Mouse (Mus musculus) heart, adult 2 months (tissue): ENCODE measurements around the gene Etfa.

Source experiments
- CTCF ChIP-seq: fragments of 200-600 bp; IDR thresholded peaks from 2 replicates; pipeline ENCODE4 v1.8.1; 2022; ENCODE audit warnings: antibody characterized with exemption, mild to moderate bottlenecking, moderate library complexity
- EP300 ChIP-seq: fragments of 200-500 bp; IDR thresholded peaks from 2 replicates; pipeline ENCODE4 v1.6.1; 2011; ENCODE audit warnings: low read depth, low read length, control low read depth; ENCODE audit not compliant: insufficient read depth

DNA sequence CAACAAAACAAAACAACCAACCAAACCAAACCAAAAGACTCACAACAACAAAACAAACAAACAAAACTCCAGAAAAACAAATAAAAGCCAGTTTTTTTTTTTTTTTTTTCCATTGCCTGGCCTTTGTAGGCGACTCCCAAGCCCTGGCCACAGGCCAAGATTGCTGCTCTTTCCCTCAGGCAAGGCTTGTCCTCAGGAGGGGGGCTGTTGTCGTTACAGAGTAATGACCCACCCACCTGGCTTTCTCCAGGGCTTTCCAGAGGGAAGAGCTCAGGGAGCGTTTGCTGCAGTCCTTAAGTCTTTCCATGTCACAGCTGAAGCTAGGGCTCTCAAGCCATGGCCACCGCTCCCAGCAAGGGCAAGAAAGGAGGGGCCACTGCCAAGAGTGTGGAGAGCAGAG lies 26.3 kb upstream of the Etfa start, which contains the start of gene Isl2:
- TF ChIP-seq CTCF (no peak), EP300 (no peak)
